Mouse (Mus musculus) hindbrain, embryonic 13.5 days (tissue): ENCODE results near the gene Fam155a. TPM values are rescaled to one million over a fixed set of nuclear protein-coding genes. Genes with fewer than 3 reads are reported as not detected.

ENCODE experiments used
- ATAC-seq: fragments of 200-750 bp; cut with Nextera tagmentation; 2 replicates; pipeline ENCODE4 v1.8.0; 2017; ENCODE audit warnings: moderate TSS enrichment; ENCODE audit not compliant: low FRiP score
- H3K27ac ChIP-seq: fragments of 300-500 bp; sonication (generic); 2 replicates; pipeline ENCODE4 v1.5.1; 2015; ENCODE audit warnings: inconsistent platforms, mild to moderate bottlenecking, moderate library complexity
- H3K27me3 ChIP-seq: fragments of 300-500 bp; sonication (generic); 2 replicates; pipeline ENCODE4 v1.6.1; 2015; ENCODE audit warnings: mild to moderate bottlenecking, inconsistent platforms
- H3K36me3 ChIP-seq: fragments of 300-500 bp; sonication (generic); 2 replicates; pipeline ENCODE4 v1.6.1; 2015; ENCODE audit warnings: mild to moderate bottlenecking, inconsistent platforms
- H3K4me1 ChIP-seq: fragments of 300-500 bp; sonication (generic); replicated peaks from 2 replicates; pipeline ENCODE4 v1.6.1; 2015; ENCODE audit warnings: inconsistent platforms
- H3K4me2 ChIP-seq: fragments of 300-500 bp; sonication (generic); 2 replicates; pipeline ENCODE4 v1.6.1; 2015; ENCODE audit warnings: inconsistent platforms, mild to moderate bottlenecking, moderate library complexity
- H3K4me3 ChIP-seq: fragments of 300-500 bp; sonication (generic); 2 replicates; pipeline ENCODE4 v1.5.1; 2015; ENCODE audit warnings: mild to moderate bottlenecking, inconsistent platforms
- H3K9ac ChIP-seq: fragments of 300-500 bp; sonication (generic); 2 replicates; pipeline ENCODE4 v1.6.1; 2015; ENCODE audit warnings: mild to moderate bottlenecking, inconsistent platforms
- H3K9me3 ChIP-seq: fragments of 300-500 bp; sonication (generic); 2 replicates; pipeline ENCODE4 v1.6.1; 2016; ENCODE audit warnings: inconsistent platforms
- WGBS: fragments of 180-500 bp; shearing (Covaris S2); methylation state at CpG from one replicate; pipeline ENCODE4 v1.1.7; 2015; 5-methylcytosine and 5-hydroxymethylcytosine counted together
- polyA plus RNA-seq: library from polyadenylated mRNA; unstranded; fragments of >200 nt; fragmentation: Nextera tagmentation; extraction: Ambion mirVana; gene quantifications from 2 replicates; pipeline ENCODE4 v1.2.1, GENCODE M21; 2015

The Fam155a gene
- polyA plus RNA-seq, 1 experiment from 2014 or later, result 26.4 TPM

- WGBS, result 57% methylated on average over 11 of the region's 11 CpGs
These were observed 312.3 kb downstream of the Fam155a start for GRCm38 (mm10) chr8:9458614-9459013.

GRCm38 (mm10) chr8:9455138-9455537 lies 315.8 kb downstream of the Fam155a start:
- no peaks in the 10 kb centered on the region for H3K9me3 ChIP-seq
- no peak for ATAC-seq
- H3K4me1 ChIP-seq, result no peaks in the 10 kb centered on the region
- no peak overlapping the region for H3K4me3 ChIP-seq
- H3K27me3 ChIP-seq, result no peaks in the 10 kb centered on the region
- no peaks in the 10 kb centered on the region for H3K36me3 ChIP-seq
- WGBS, result 78% methylated on average over 4 of the region's 4 CpGs
- H3K9ac ChIP-seq, result no peak overlapping the region
- H3K4me2 ChIP-seq, result no peak overlapping the region
- H3K27ac ChIP-seq, result no peak overlapping the region

More at GRCm38 (mm10) chr8:9458614-9459013, 312.3 kb downstream of the Fam155a start:
- no peaks in the 10 kb centered on the region for H3K4me1 ChIP-seq
- H3K4me3 ChIP-seq, result no peak overlapping the region
- H3K4me2 ChIP-seq, result no peak overlapping the region
- H3K9me3 ChIP-seq, result no peaks in the 10 kb centered on the region
- no peak for ATAC-seq
- H3K36me3 ChIP-seq, result no peaks in the 10 kb centered on the region
- H3K27me3 ChIP-seq, result no peaks in the 10 kb centered on the region
- no peak overlapping the region for H3K9ac ChIP-seq
- H3K27ac ChIP-seq, result no peak overlapping the region

- H3K4me3 ChIP-seq, result no peak overlapping the region
- no peak for ATAC-seq
- no peak overlapping the region for H3K27ac ChIP-seq
- no peak overlapping the region for H3K4me2 ChIP-seq
- WGBS, result 92% methylated on average over 5 of the region's 5 CpGs
- H3K36me3 ChIP-seq, result no peaks in the 10 kb centered on the region
- 0 out of 2 replicates have a peak, but pooled peaks cover 4% of the 10 kb centered on the region for H3K4me1 ChIP-seq
- H3K9ac ChIP-seq, result no peak overlapping the region
- H3K27me3 ChIP-seq, result no peaks in the 10 kb centered on the region
- no peaks in the 10 kb centered on the region for H3K9me3 ChIP-seq
These were observed 317.2 kb downstream of the Fam155a start for GRCm38 (mm10) chr8:9453742-9454141.

GRCm38 (mm10) chr8:9451543-9451942 lies 319.4 kb downstream of the Fam155a start:
- no peak for ATAC-seq
- no peak overlapping the region for H3K4me3 ChIP-seq
- H3K27me3 ChIP-seq, result no peaks in the 10 kb centered on the region
- no peak overlapping the region for H3K4me2 ChIP-seq
- no peaks in the 10 kb centered on the region for H3K9me3 ChIP-seq
- no peak overlapping the region for H3K27ac ChIP-seq
- H3K9ac ChIP-seq, result no peak overlapping the region
- H3K36me3 ChIP-seq, result no peaks in the 10 kb centered on the region
- H3K4me1 ChIP-seq, result peaks cover 8% of the 10 kb centered on the region
- WGBS, result 55% methylated on average over 4 of the region's 4 CpGs

GRCm38 (mm10) chr8:9448613-9449012 lies 322.3 kb downstream of the Fam155a start:
- Histone ChIP-seq H3K9me3 (no peaks in the 10 kb centered on the region), H3K9ac (no peak overlapping the region), H3K4me2 (no peak overlapping the region), H3K4me1 (peaks cover 8% of the 10 kb centered on the region), H3K27ac (no peak overlapping the region), H3K36me3 (no peaks in the 10 kb centered on the region), H3K27me3 (no peaks in the 10 kb centered on the region), H3K4me3 (no peak overlapping the region)
- ATAC-seq, result no peak
- 70% methylated on average over 7 of the region's 7 CpGs for WGBS

- 88% methylated on average over 4 of the region's 4 CpGs for WGBS
- no peak overlapping the region for H3K4me2 ChIP-seq
These were observed 333.1 kb downstream of the Fam155a start for GRCm38 (mm10) chr8:9437822-9438221.

GRCm38 (mm10) chr8:9435501-9435900 lies 335.5 kb downstream of the Fam155a start:
- H3K9me3 ChIP-seq, result no peaks in the 10 kb centered on the region
- H3K36me3 ChIP-seq, result no peaks in the 10 kb centered on the region
- peaks cover 8% of the 10 kb centered on the region for H3K4me1 ChIP-seq
- H3K9ac ChIP-seq, result no peak overlapping the region
- H3K27me3 ChIP-seq, result no peaks in the 10 kb centered on the region
- no peak overlapping the region for H3K4me2 ChIP-seq
- H3K4me3 ChIP-seq, result no peak overlapping the region
- no peak overlapping the region for H3K27ac ChIP-seq
- WGBS, result 50% methylated on average over 10 of the region's 10 CpGs
- no peak for ATAC-seq

More at GRCm38 (mm10) chr8:9437822-9438221, 333.1 kb downstream of the Fam155a start:
- Histone ChIP-seq H3K27ac (no peak overlapping the region), H3K9me3 (no peaks in the 10 kb centered on the region), H3K9ac (no peak overlapping the region), H3K36me3 (no peaks in the 10 kb centered on the region), H3K4me3 (no peak overlapping the region), H3K27me3 (no peaks in the 10 kb centered on the region), H3K4me1 (peaks cover 4% of the 10 kb centered on the region)
- no peak for ATAC-seq

GRCm38 (mm10) chr8:9432635-9433372 lies 338.2 kb downstream of the Fam155a start:
- WGBS, result 81% methylated on average over 11 of the region's 11 CpGs
- Histone ChIP-seq H3K4me1 (peaks cover 5% of the 10 kb centered on the region), H3K4me2 (no peak overlapping the region), H3K36me3 (no peaks in the 10 kb centered on the region), H3K9ac (no peak overlapping the region), H3K9me3 (no peaks in the 10 kb centered on the region), H3K4me3 (no peak overlapping the region), H3K27me3 (no peaks in the 10 kb centered on the region), H3K27ac (no peak overlapping the region)
- ATAC-seq, result peak; percentile 57; the same call in 1 of the 2 replicates

GRCm38 (mm10) chr8:9428846-9429245 lies 342.1 kb downstream of the Fam155a start:
- Histone ChIP-seq H3K4me2 (no peak overlapping the region), H3K27ac (no peak overlapping the region), H3K36me3 (no peaks in the 10 kb centered on the region), H3K27me3 (no peaks in the 10 kb centered on the region), H3K9ac (no peak overlapping the region), H3K4me1 (peaks cover 6% of the 10 kb centered on the region), H3K4me3 (no peak overlapping the region), H3K9me3 (no peaks in the 10 kb centered on the region)
- WGBS, result 62% methylated on average over 4 of the region's 4 CpGs
- no peak for ATAC-seq

GRCm38 (mm10) chr8:9424069-9424468 lies 346.9 kb downstream of the Fam155a start:
- Histone ChIP-seq H3K36me3 (no peaks in the 10 kb centered on the region), H3K4me2 (no peak overlapping the region), H3K9me3 (no peaks in the 10 kb centered on the region), H3K27me3 (no peaks in the 10 kb centered on the region), H3K4me1 (0 out of 2 replicates have a peak, but pooled peaks cover 7% of the 10 kb centered on the region), H3K9ac (no peak overlapping the region), H3K4me3 (no peak overlapping the region), H3K27ac (no peak overlapping the region)
- 72% methylated on average over 2 of the region's 2 CpGs for WGBS
- peak; percentile 65; the same call in 1 of the 2 replicates for ATAC-seq

GRCm38 (mm10) chr8:9423590-9423989 lies 347.4 kb downstream of the Fam155a start:
- Histone ChIP-seq H3K9ac (no peak overlapping the region), H3K27me3 (no peaks in the 10 kb centered on the region), H3K4me2 (no peak overlapping the region), H3K4me1 (0 out of 2 replicates have a peak, but pooled peaks cover 7% of the 10 kb centered on the region), H3K9me3 (no peaks in the 10 kb centered on the region), H3K27ac (peak overlapping the region; percentile 9; the same call in 1 of the 2 replicates), H3K36me3 (no peaks in the 10 kb centered on the region), H3K4me3 (no peak overlapping the region)
- WGBS, result 58% methylated on average over 5 of the region's 5 CpGs
- ATAC-seq, result 0 out of 2 replicates have a peak, but pooled peaks have one; percentile 13

GRCm38 (mm10) chr8:9423184-9423583 lies 347.8 kb downstream of the Fam155a start:
- H3K27ac ChIP-seq, result peak overlapping the region; percentile 9; the same call in 1 of the 2 replicates

More at GRCm38 (mm10) chr8:9423184-9423583, 347.8 kb downstream of the Fam155a start:
- 82% methylated on average over 2 of the region's 2 CpGs for WGBS
- Histone ChIP-seq H3K4me2 (no peak overlapping the region), H3K9ac (no peak overlapping the region), H3K27me3 (no peaks in the 10 kb centered on the region), H3K9me3 (no peaks in the 10 kb centered on the region), H3K36me3 (no peaks in the 10 kb centered on the region), H3K4me3 (no peak overlapping the region), H3K4me1 (0 out of 2 replicates have a peak, but pooled peaks cover 7% of the 10 kb centered on the region)
- no peak for ATAC-seq
